Mouse (Mus musculus) liver, postnatal 0 days (tissue): Measurements from ENCODE around the gene Prr18. TPM values are rescaled to one million over a fixed set of nuclear protein-coding genes. Genes with fewer than 3 reads are reported as not detected.
"Not testable (repeated sequence)": the region's sequence is repeated elsewhere in the genome, so short reads cannot be mapped to it uniquely, and the experiment has no call there.

Source experiments
- ATAC-seq: fragments of 200-750 bp; cut with Nextera tagmentation; 2 replicates; pipeline ENCODE4 v1.8.0; 2017; ENCODE audit warnings: mild to moderate bottlenecking, moderate library complexity
- DNase-seq: peaks from one replicate; pipeline ENCODE4 v3.0.0-alpha.2; 2016
- H3K27ac ChIP-seq: fragments of 300-500 bp; sonication (generic); 2 replicates; pipeline ENCODE4 v1.5.1; 2014; ENCODE audit warnings: antibody characterized with exemption, moderate library complexity, mild to moderate bottlenecking, low read depth
- H3K27me3 ChIP-seq: fragments of 300-500 bp; sonication (generic); 2 replicates; pipeline ENCODE4 v1.6.1; 2014; ENCODE audit warnings: low read length, control low read depth, mixed read lengths; ENCODE audit not compliant: insufficient read depth
- H3K36me3 ChIP-seq: fragments of 300-500 bp; sonication (generic); replicated peaks from 2 replicates; pipeline ENCODE4 v1.6.1; 2014; ENCODE audit warnings: mild to moderate bottlenecking, control low read depth, low read length, moderate library complexity, mixed read lengths; ENCODE audit not compliant: insufficient read depth
- H3K4me1 ChIP-seq: fragments of 300-500 bp; sonication (generic); 2 replicates; pipeline ENCODE4 v1.6.1; 2014; ENCODE audit warnings: antibody characterized with exemption, mild to moderate bottlenecking, control low read depth; ENCODE audit not compliant: insufficient read depth
- H3K4me2 ChIP-seq: fragments of 300-500 bp; sonication (generic); 2 replicates; pipeline ENCODE4 v1.6.1; 2014; ENCODE audit warnings: low read depth, mild to moderate bottlenecking, low read length, moderate library complexity, mixed read lengths
- H3K4me3 ChIP-seq: fragments of 300-500 bp; sonication (generic); 2 replicates; pipeline ENCODE4 v1.5.1; 2014; ENCODE audit warnings: low read depth, low read length
- H3K9ac ChIP-seq: fragments of 300-500 bp; sonication (generic); replicated peaks from 2 replicates; pipeline ENCODE4 v1.6.1; 2014; ENCODE audit warnings: mild to moderate bottlenecking, moderate library complexity
- H3K9me3 ChIP-seq: fragments of 300-500 bp; sonication (generic); 2 replicates; pipeline ENCODE4 v1.6.1; 2016; ENCODE audit warnings: mild to moderate bottlenecking, control low read depth, low read length, mixed read lengths
- CTCF ChIP-seq: sonication (generic); IDR thresholded peaks from 2 replicates; pipeline ENCODE4 v1.5.1; 2016; ENCODE audit warnings: antibody characterized with exemption, low read depth
- EP300 ChIP-seq: IDR thresholded peaks from 2 replicates; pipeline ENCODE4 v1.6.1; 2016; ENCODE audit warnings: antibody characterized with exemption, low read depth, mild to moderate bottlenecking
- WGBS: fragments of 180-500 bp; shearing (Covaris S2); extraction: QIAGEN DNeasy Blood & Tissue Kit; methylation state at CpG from one replicate; pipeline ENCODE4 v1.1.7; 2014; ENCODE audit not compliant: insufficient replicate concordance; 5-methylcytosine and 5-hydroxymethylcytosine counted together
- polyA plus RNA-seq: library from polyadenylated mRNA; unstranded; fragments of >200 nt; fragmentation: Nextera tagmentation; extraction: Ambion mirVana; gene quantifications from 2 replicates; pipeline ENCODE4 v1.2.1, GENCODE M21; 2015

Gene Prr18
- 0.05 TPM in 1 of 2 replicates, not detected in the other for polyA plus RNA-seq

GRCm38 (mm10) chr17:8337159-8337558, at the start of gene Prr18:
TSS of gene Prr18 (plus strand) at chr17:8337459.
- not testable (repeated sequence) for DNase-seq, H3K9me3 ChIP-seq

GRCm38 (mm10) chr17:8289993-8290679, 47.1 kb upstream of the Prr18 start:
- TF ChIP-seq EP300 = no peak
- TF ChIP-seq CTCF = no peak
- Histone ChIP-seq H3K4me1 (peaks cover 13% of the 10 kb centered on the region), H3K27me3 (no peaks in the 10 kb centered on the region), H3K36me3 (peaks cover 10% of the 10 kb centered on the region; the same call in 1 of the 2 replicates), H3K9me3 (no peaks in the 10 kb centered on the region), H3K27ac (no peak overlapping the region), H3K4me2 (no peak overlapping the region), H3K9ac (no peak overlapping the region), H3K4me3 (no peak overlapping the region)
- ATAC-seq = no peak
- 91% methylated on average over 3 of the region's 3 CpGs for WGBS
- no peak for DNase-seq

More at GRCm38 (mm10) chr17:8337159-8337558, at the start of gene Prr18:
- H3K4me3 ChIP-seq, H3K9ac ChIP-seq, H3K4me1 ChIP-seq, ATAC-seq, H3K4me2 ChIP-seq, H3K27ac ChIP-seq, H3K36me3 ChIP-seq: not testable (repeated sequence)
- no CpG with 5 or more reads among the region's 5 CpGs for WGBS
- H3K27me3 ChIP-seq = peaks cover 34% of the 10 kb centered on the region

- no peak overlapping the region for H3K4me2 ChIP-seq
- H3K4me1 ChIP-seq = peaks cover 10% of the 10 kb centered on the region; the same call in 1 of the 2 replicates
- peak; percentile 48 for ATAC-seq
- no peak for DNase-seq
- no peak overlapping the region for H3K27ac ChIP-seq
- H3K4me3 ChIP-seq = no peak overlapping the region
- TF ChIP-seq EP300 = no peak
- no peak for TF ChIP-seq CTCF
- H3K36me3 ChIP-seq = peaks cover 14% of the 10 kb centered on the region; the same call in 1 of the 2 replicates
- no peak overlapping the region for H3K9ac ChIP-seq
- H3K9me3 ChIP-seq = no peaks in the 10 kb centered on the region
- H3K27me3 ChIP-seq = no peaks in the 10 kb centered on the region
These were observed 46.5 kb upstream of the Prr18 start for GRCm38 (mm10) chr17:8290736-8291135.

DNA sequence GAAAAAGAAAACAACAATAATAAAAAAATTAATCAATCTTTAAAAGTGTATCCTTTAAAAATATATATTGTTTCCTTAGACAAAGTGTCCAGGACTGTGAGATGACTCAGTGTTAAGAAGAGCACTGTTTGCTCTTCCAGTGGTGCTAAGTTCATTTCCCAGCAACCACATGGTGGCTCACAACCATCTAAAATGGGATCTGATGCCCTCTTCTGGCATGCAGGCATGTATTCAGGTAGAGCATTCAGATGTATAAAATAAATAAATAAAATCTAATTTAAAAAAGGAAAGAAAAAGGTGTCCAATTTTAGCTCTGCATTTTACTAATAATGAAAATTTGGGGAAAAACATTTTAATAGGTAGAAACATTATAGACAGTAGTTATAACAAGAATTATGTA, 41.4 kb upstream of the Prr18 start:
- Histone ChIP-seq H3K9ac (no peak overlapping the region), H3K27ac (no peak overlapping the region), H3K4me3 (no peak overlapping the region), H3K9me3 (no peaks in the 10 kb centered on the region), H3K36me3 (peaks cover 27% of the 10 kb centered on the region), H3K4me1 (peaks cover 12% of the 10 kb centered on the region), H3K27me3 (no peaks in the 10 kb centered on the region), H3K4me2 (no peak overlapping the region)
- no peak for ATAC-seq
- TF ChIP-seq EP300 (no peak), CTCF (peak; percentile 32; the same call in 1 of the 2 replicates)
- DNase-seq = no peak

DNA sequence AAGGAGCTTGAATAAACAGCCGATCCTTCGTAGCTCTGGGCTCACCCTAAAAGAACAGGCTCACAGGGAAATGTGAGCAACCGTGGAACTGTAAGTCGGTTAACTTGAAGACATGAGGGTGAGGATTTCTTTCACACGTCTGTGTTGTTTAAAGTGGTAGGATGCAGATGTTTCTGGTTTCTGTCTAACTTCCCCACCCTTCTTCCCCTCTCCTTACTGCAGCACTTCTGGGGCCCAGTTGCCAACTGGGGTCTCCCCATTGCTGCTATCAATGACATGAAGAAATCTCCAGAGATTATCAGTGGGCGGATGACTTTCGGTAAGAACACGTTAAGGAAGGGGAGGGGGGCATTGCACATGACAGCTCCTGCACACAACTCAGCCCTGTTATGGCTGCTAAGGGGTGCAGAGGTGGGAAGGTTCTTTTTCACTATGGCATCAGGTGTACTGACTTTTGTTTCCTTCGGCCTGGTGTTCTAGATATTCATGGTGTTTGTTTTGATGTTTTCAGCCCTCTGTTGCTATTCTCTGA, 40.9 kb upstream of the Prr18 start:
- WGBS = 63% methylated on average over 9 of the region's 9 CpGs
- H3K27me3 ChIP-seq = no peaks in the 10 kb centered on the region
- H3K4me3 ChIP-seq = no peak overlapping the region
- H3K9ac ChIP-seq = no peak overlapping the region
- peaks cover 27% of the 10 kb centered on the region for H3K36me3 ChIP-seq
- H3K27ac ChIP-seq = no peak overlapping the region
- peaks cover 12% of the 10 kb centered on the region for H3K4me1 ChIP-seq
- no peak for TF ChIP-seq EP300
- TF ChIP-seq CTCF = no peak
- no peak for ATAC-seq
- no peak overlapping the region for H3K4me2 ChIP-seq
- no peaks in the 10 kb centered on the region for H3K9me3 ChIP-seq
- DNase-seq = no peak

- no peak overlapping the region for H3K4me2 ChIP-seq
- H3K4me3 ChIP-seq = no peak overlapping the region
- TF ChIP-seq CTCF = no peak
- TF ChIP-seq EP300 = no peak
- H3K4me1 ChIP-seq = peaks cover 12% of the 10 kb centered on the region
- no peak overlapping the region for H3K9ac ChIP-seq
- no peaks in the 10 kb centered on the region for H3K9me3 ChIP-seq
- no peak for DNase-seq
- WGBS = 76% methylated on average over 5 of the region's 5 CpGs
- H3K36me3 ChIP-seq = peaks cover 25% of the 10 kb centered on the region
- no peak overlapping the region for H3K27ac ChIP-seq
- no peak for ATAC-seq
- no peaks in the 10 kb centered on the region for H3K27me3 ChIP-seq
These were observed 39.5 kb upstream of the Prr18 start for GRCm38 (mm10) chr17:8297746-8298145.
